Mouse (Mus musculus) stomach, postnatal 0 days (tissue): ENCODE results near the gene Slain1. TPM values are rescaled to one million over a fixed set of nuclear protein-coding genes. Genes with fewer than 3 reads are reported as not detected.

ENCODE experiments used
- ATAC-seq: fragments of 200-750 bp; cut with Nextera tagmentation; 2 replicates; pipeline ENCODE4 v1.8.0; 2017; ENCODE audit not compliant: low FRiP score, low TSS enrichment
- DNase-seq: peaks from one replicate; pipeline ENCODE4 v3.0.0-alpha.2; 2016; ENCODE audit warnings: low spot score
- H3K27ac ChIP-seq: fragments of 300-500 bp; sonication (generic); replicated peaks from 2 replicates; pipeline ENCODE4 v1.5.1; 2014; ENCODE audit warnings: mild to moderate bottlenecking, control low read depth
- H3K27me3 ChIP-seq: fragments of 300-500 bp; sonication (generic); 2 replicates; pipeline ENCODE4 v1.6.1; 2014; ENCODE audit warnings: low read length; ENCODE audit not compliant: control insufficient read depth, insufficient read depth
- H3K36me3 ChIP-seq: fragments of 300-500 bp; sonication (generic); 2 replicates; pipeline ENCODE4 v1.6.1; 2014; ENCODE audit warnings: low read length, mixed read lengths; ENCODE audit not compliant: control insufficient read depth, insufficient read depth
- H3K4me1 ChIP-seq: fragments of 300-500 bp; sonication (generic); replicated peaks from 2 replicates; pipeline ENCODE4 v1.6.1; 2014; ENCODE audit warnings: antibody characterized with exemption; ENCODE audit not compliant: control insufficient read depth, insufficient read depth
- H3K4me2 ChIP-seq: fragments of 300-500 bp; sonication (generic); replicated peaks from 2 replicates; pipeline ENCODE4 v1.6.1; 2014; ENCODE audit warnings: low read depth, mild to moderate bottlenecking, control low read depth, moderate library complexity
- H3K4me3 ChIP-seq: fragments of 300-500 bp; sonication (generic); 2 replicates; pipeline ENCODE4 v1.5.1; 2014; ENCODE audit warnings: low read depth, low read length, control low read depth
- H3K9ac ChIP-seq: fragments of 300-500 bp; sonication (generic); 2 replicates; pipeline ENCODE4 v1.6.1; 2014; ENCODE audit warnings: mild to moderate bottlenecking, low read length, control low read depth, mixed read lengths
- H3K9me3 ChIP-seq: fragments of 300-500 bp; sonication (generic); 2 replicates; pipeline ENCODE4 v1.6.1; 2016; ENCODE audit warnings: low read length; ENCODE audit not compliant: control insufficient read depth
- CTCF ChIP-seq: IDR thresholded peaks from 2 replicates; pipeline ENCODE4 v1.5.1; 2016; ENCODE audit warnings: antibody characterized with exemption, low read depth, mild to moderate bottlenecking, moderate library complexity
- EP300 ChIP-seq: optimal IDR thresholded peaks from 2 replicates; pipeline ENCODE3; 2016; ENCODE audit warnings: antibody characterized with exemption
- WGBS: fragments of 180-500 bp; shearing (Covaris S2); extraction: QIAGEN DNeasy Blood & Tissue Kit; methylation state at CpG from one replicate; pipeline ENCODE4 v1.1.7; 2014; 5-methylcytosine and 5-hydroxymethylcytosine counted together
- polyA plus RNA-seq: library from polyadenylated mRNA; unstranded; fragments of >200 nt; fragmentation: Nextera tagmentation; extraction: Ambion mirVana; gene quantifications from 2 replicates; pipeline ENCODE4 v1.2.1, GENCODE M21; 2015

Slain1 gene
- polyA plus RNA-seq: 0.93 and 1.1 TPM in 2 replicates

DNA sequence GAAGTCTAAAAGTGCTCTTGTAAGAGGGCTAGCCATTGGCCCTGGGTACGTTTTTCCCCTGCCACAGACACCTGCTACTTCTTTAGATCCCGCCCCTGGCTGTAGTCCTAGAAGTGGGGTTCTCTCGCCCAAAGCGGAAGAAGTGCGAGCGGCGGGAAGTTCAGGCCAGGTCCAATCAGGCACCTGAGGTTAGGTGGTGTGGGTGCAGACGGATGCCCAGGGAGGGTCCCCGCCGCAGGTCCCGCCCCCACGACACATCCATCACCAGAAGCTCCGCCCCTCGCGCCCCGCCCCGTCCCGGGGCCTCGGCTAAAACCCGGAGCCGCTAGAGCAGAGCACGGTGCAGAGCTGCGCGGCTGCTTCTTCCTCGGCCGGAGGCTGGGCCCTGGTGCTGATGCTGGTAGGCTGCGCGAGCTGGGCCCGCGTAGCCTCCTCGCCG lies at the start of gene Slain1:
Gene Slain1 (plus strand): TSS at position 333 of the 439 bp plus-strand sequence.
- Histone ChIP-seq H3K9me3 (no peaks in the 10 kb centered on the region), H3K27ac (peak within 1 kb of the TSS; percentile 58), H3K36me3 (no peaks in the 10 kb centered on the region), H3K27me3 (0 out of 2 replicates have a peak, but pooled peaks cover 2% of the 10 kb centered on the region), H3K9ac (peak within 1 kb of the TSS; percentile 43), H3K4me2 (peak within 1 kb of the TSS; percentile 96), H3K4me3 (peak within 1 kb of the TSS; percentile 59), H3K4me1 (no peaks in the 10 kb centered on the region; the same call in 1 of the 2 replicates)
- under 1% methylated on average over 32 of the region's 32 CpGs for WGBS
- TF ChIP-seq EP300 (no peak), CTCF (no peak)
- ATAC-seq (peak; percentile 97), DNase-seq (peak; percentile 91)

DNA sequence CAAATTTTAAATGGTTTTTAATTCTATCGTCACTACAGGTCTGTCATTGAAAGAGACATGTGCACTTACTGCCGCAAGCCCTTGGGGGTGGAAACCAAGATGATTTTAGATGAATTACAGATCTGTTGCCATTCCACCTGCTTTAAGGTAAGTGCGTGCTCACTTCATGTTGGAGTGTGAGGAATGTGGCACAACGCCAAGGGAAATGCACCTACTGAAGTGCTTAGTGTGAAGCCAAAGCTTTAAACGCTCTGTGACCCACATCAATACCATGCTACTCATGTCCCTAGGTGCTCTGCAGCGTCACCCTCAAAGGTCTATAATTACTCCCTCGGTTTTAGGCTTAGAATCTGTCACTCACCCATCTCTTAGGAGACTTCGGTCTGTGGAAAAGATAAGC lies 42.0 kb upstream of the Slain1 start:
- Histone ChIP-seq H3K9ac (no peak overlapping the region), H3K27me3 (no peaks in the 10 kb centered on the region), H3K4me2 (no peak overlapping the region), H3K4me3 (no peak overlapping the region), H3K4me1 (no peaks in the 10 kb centered on the region), H3K9me3 (no peaks in the 10 kb centered on the region), H3K27ac (no peak overlapping the region), H3K36me3 (no peaks in the 10 kb centered on the region)
- ATAC-seq (no peak), DNase-seq (no peak)
- no peak for TF ChIP-seq EP300
- no peak for TF ChIP-seq CTCF
- 85% methylated on average over 8 of the region's 8 CpGs for WGBS

DNA sequence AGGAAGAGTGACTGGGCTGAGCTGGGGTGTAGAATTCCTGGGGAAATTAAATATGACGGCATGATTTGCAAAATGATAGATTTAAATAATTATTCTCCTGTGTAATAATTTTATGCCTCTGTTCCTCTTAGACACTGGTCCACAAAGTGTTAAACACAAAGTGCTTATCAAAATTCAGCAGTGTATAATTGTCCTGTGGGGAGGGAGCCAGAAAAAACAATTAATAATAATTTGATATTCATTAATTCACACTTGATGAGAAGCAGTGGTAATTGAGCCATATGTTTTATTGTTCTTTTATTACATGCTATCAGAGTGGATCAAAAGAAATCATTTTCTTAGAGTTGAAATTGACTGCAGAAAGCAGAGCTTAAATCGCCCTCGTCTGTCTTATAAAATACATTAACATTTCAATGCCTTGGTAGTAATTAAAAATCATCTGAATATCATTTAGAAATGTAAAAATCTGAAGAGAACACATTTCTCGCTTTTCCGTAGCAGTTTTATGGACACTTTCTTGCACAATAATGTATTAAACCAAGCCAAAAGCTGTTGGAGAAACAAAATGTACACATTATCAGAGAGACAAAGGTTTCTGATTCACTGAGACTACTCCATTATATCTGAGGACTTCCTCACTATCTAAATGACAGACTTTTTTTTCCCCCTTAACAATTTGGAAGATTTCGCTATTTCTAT lies 36.3 kb upstream of the Slain1 start:
- DNase-seq: no peak
- TF ChIP-seq EP300 (no peak), CTCF (no peak)
- no peak overlapping the region for H3K4me2 ChIP-seq
- no peaks in the 10 kb centered on the region for H3K4me1 ChIP-seq
- no peak overlapping the region for H3K27ac ChIP-seq
- H3K36me3 ChIP-seq: no peaks in the 10 kb centered on the region
- H3K9ac ChIP-seq: no peak overlapping the region
- WGBS: 85% methylated on average over 6 of the region's 6 CpGs
- H3K9me3 ChIP-seq: no peaks in the 10 kb centered on the region
- no peaks in the 10 kb centered on the region for H3K27me3 ChIP-seq
- no peak for ATAC-seq
- H3K4me3 ChIP-seq: no peak overlapping the region

DNA sequence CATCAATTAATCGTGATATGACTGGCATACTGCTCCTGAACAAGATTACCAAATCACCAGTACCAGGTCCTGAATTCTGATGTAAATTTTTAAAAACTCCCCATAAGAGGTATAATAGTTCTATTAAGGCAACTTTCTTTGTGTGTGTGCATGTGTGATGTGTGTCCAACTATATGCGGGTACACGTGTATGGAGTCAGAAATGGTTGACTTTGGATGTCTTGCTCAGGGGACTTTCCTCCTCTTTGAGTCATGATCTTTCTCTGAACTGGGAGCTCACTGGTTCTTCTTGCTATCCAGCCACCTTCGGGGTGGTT lies 35.8 kb upstream of the Slain1 start:
- no peak overlapping the region for H3K4me2 ChIP-seq
- TF ChIP-seq EP300 (no peak), CTCF (no peak)
- 91% methylated on average over 4 of the region's 4 CpGs for WGBS

DNA sequence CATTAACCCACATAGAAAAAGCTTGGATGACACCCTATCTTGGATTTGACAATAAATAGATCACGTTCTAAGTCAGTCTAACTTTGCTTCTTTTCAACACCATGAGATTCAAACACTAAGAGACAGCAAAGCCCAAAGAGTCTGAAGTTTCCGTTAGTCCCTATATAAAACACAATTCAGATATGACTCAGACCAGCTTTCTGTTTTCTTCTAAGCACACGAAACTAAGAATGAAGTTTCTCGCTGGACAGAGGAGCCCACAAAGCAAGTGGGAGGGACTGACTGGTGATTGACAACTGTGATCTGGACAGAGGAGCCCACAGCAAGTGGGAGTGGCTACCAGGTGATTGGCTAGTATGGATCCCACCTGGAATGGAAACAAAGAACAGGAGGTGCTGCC lies 30.3 kb upstream of the Slain1 start:
- no peak for TF ChIP-seq CTCF
- no peak for TF ChIP-seq EP300
- H3K4me2 ChIP-seq: no peak overlapping the region
- no peaks in the 10 kb centered on the region for H3K36me3 ChIP-seq
- no peak overlapping the region for H3K9ac ChIP-seq
- no peak overlapping the region for H3K4me3 ChIP-seq
- no peak overlapping the region for H3K27ac ChIP-seq
- no peaks in the 10 kb centered on the region for H3K4me1 ChIP-seq
- WGBS: 81% methylated on average over 4 of the region's 4 CpGs
- no peaks in the 10 kb centered on the region for H3K9me3 ChIP-seq
- H3K27me3 ChIP-seq: no peaks in the 10 kb centered on the region
- DNase-seq: no peak
- no peak for ATAC-seq

More for the DNA sequence above, 35.8 kb upstream of the Slain1 start:
- Histone ChIP-seq H3K36me3 (no peaks in the 10 kb centered on the region), H3K9ac (no peak overlapping the region), H3K4me3 (no peak overlapping the region), H3K9me3 (no peaks in the 10 kb centered on the region), H3K27ac (no peak overlapping the region), H3K4me1 (no peaks in the 10 kb centered on the region), H3K27me3 (no peaks in the 10 kb centered on the region)
- DNase-seq (no peak), ATAC-seq (no peak)

DNA sequence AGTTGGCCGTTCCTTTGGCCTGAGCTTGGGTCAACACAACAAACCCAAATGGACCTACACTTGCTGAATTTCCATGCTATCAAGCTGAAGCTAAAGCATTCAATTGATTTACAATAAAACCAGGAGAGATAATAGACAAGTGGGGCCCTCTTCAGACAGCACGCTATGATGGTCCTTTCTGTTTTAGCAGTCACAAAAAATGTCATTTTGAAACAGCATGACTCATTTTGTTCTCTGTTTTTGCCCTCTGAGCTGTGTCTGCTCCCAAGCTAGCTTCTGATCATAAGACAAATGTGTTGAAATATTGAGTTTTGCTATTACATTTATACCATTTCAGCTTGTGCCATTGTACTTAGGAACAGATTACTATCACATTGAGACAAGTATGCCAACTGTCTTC lies 28.8 kb upstream of the Slain1 start:
- H3K9me3 ChIP-seq: no peaks in the 10 kb centered on the region
- H3K4me1 ChIP-seq: no peaks in the 10 kb centered on the region
- H3K9ac ChIP-seq: no peak overlapping the region
- ATAC-seq: no peak
- no peak for DNase-seq
- no peaks in the 10 kb centered on the region for H3K36me3 ChIP-seq
- no peak overlapping the region for H3K27ac ChIP-seq
- H3K27me3 ChIP-seq: no peaks in the 10 kb centered on the region
- no peak overlapping the region for H3K4me3 ChIP-seq
- TF ChIP-seq CTCF (no peak), EP300 (no peak)
- 89% methylated on average over 2 of the region's 2 CpGs for WGBS
- H3K4me2 ChIP-seq: no peak overlapping the region
